Mouse (Mus musculus): Measurements from ENCODE around the gene Bola2.
"Not testable (repeated sequence)": the region's sequence is repeated elsewhere in the genome, so short reads cannot be mapped to it uniquely, and the experiment has no call there.

Bola2 gene

GRCm38 (mm10) chr7:126710266-126710665 is 15.1 kb downstream of the Bola2 start:
- no peak for DNase-seq

GRCm38 (mm10) chr7:126711910-126712309 is 16.7 kb downstream of the Bola2 start:
- DNase-seq, result peak; percentile 55

GRCm38 (mm10) chr7:126715679-126716078 is 20.5 kb downstream of the Bola2 start:
- DNase-seq, result no peak

GRCm38 (mm10) chr7:126717566-126717965 is 22.4 kb downstream of the Bola2 start:
- DNase-seq, result no peak

GRCm38 (mm10) chr7:126718787-126719337 is 23.7 kb downstream of the Bola2 start:
- DNase-seq, result peak; percentile 57

- no peak for DNase-seq
Observed at GRCm38 (mm10) chr7:126721635-126722034, 26.4 kb downstream of the Bola2 start.

- no peak for DNase-seq
Observed at GRCm38 (mm10) chr7:126725077-126725476, 29.9 kb downstream of the Bola2 start.

GRCm38 (mm10) chr7:126725667-126726066 is 30.5 kb downstream of the Bola2 start:
- DNase-seq, result no peak

- DNase-seq, result not testable (repeated sequence)
Observed at GRCm38 (mm10) chr7:126730256-126730789, 35.1 kb downstream of the Bola2 start.

- no peak for DNase-seq
Observed at GRCm38 (mm10) chr7:126736122-126736521, 40.9 kb downstream of the Bola2 start.

GRCm38 (mm10) chr7:126739551-126739950 is 44.4 kb downstream of the Bola2 start:
- no peak for DNase-seq

- DNase-seq, result no peak
Observed at GRCm38 (mm10) chr7:126740132-126740735, 45.0 kb downstream of the Bola2 start.

GRCm38 (mm10) chr7:126740977-126741376 is 45.8 kb downstream of the Bola2 start:
- no peak for DNase-seq

GRCm38 (mm10) chr7:126741452-126741851 is 46.3 kb downstream of the Bola2 start:
- DNase-seq, result no peak

- DNase-seq, result no peak
Observed at GRCm38 (mm10) chr7:126741964-126742482, 46.8 kb downstream of the Bola2 start.

- DNase-seq, result no peak
Observed at GRCm38 (mm10) chr7:126746066-126746465, 50.9 kb downstream of the Bola2 start.

GRCm38 (mm10) chr7:126746798-126747197 is 51.6 kb downstream of the Bola2 start:
- peak; percentile 36 for DNase-seq

GRCm38 (mm10) chr7:126748824-126749223 is 53.6 kb downstream of the Bola2 start:
- peak; percentile 45 for DNase-seq
